Mouse (Mus musculus) liver, embryonic 15.5 days (tissue): Measurements from ENCODE around the gene Helq. TPM values are rescaled to one million over a fixed set of nuclear protein-coding genes. Genes with fewer than 3 reads are reported as not detected.
A peak's percentile ranks its signal among the peaks of the same experiment; 100 is the strongest.

Source experiments
- ATAC-seq: fragments of 200-750 bp; cut with Nextera tagmentation; 2 replicates; pipeline ENCODE4 v1.8.0; 2017; ENCODE audit warnings: moderate number of reproducible peaks, mild to moderate bottlenecking, moderate library complexity; ENCODE audit not compliant: insufficient read depth
- H3K27ac ChIP-seq: fragments of 300-500 bp; sonication (generic); replicated peaks from 2 replicates; pipeline ENCODE4 v1.5.1; 2015; ENCODE audit warnings: mild to moderate bottlenecking, inconsistent platforms
- H3K27me3 ChIP-seq: fragments of 300-500 bp; sonication (generic); 2 replicates; pipeline ENCODE4 v1.6.1; 2015; ENCODE audit warnings: mild to moderate bottlenecking, inconsistent platforms
- H3K36me3 ChIP-seq: fragments of 300-500 bp; sonication (generic); replicated peaks from 2 replicates; pipeline ENCODE4 v1.6.1; 2015; ENCODE audit warnings: moderate library complexity, mild to moderate bottlenecking, inconsistent platforms
- H3K4me1 ChIP-seq: fragments of 300-500 bp; sonication (generic); replicated peaks from 2 replicates; pipeline ENCODE4 v1.6.1; 2015; ENCODE audit warnings: inconsistent platforms
- H3K4me2 ChIP-seq: fragments of 300-500 bp; sonication (generic); 2 replicates; pipeline ENCODE4 v1.6.1; 2015; ENCODE audit warnings: moderate library complexity, mild to moderate bottlenecking, inconsistent platforms
- H3K4me3 ChIP-seq: fragments of 300-500 bp; sonication (generic); replicated peaks from 2 replicates; pipeline ENCODE4 v1.5.1; 2015; ENCODE audit warnings: mild to moderate bottlenecking, inconsistent platforms
- H3K9ac ChIP-seq: fragments of 300-500 bp; sonication (generic); 2 replicates; pipeline ENCODE4 v1.6.1; 2015; ENCODE audit warnings: moderate library complexity, mild to moderate bottlenecking, inconsistent platforms
- H3K9me3 ChIP-seq: fragments of 300-500 bp; sonication (generic); replicated peaks from 2 replicates; pipeline ENCODE4 v1.6.1; 2016; ENCODE audit warnings: inconsistent platforms
- WGBS: fragments of 180-500 bp; shearing (Covaris S2); methylation state at CpG from one replicate; pipeline ENCODE4 v1.1.7; 2015; ENCODE audit warnings: mixed read lengths; ENCODE audit not compliant: insufficient replicate concordance; 5-methylcytosine and 5-hydroxymethylcytosine counted together
- polyA plus RNA-seq: library from polyadenylated mRNA; unstranded; fragments of >200 nt; fragmentation: Nextera tagmentation; extraction: Ambion mirVana; gene quantifications from 2 replicates; pipeline ENCODE4 v1.2.1, GENCODE M21; 2015

The Helq gene
- polyA plus RNA-seq, 1 experiment from 2014 or later: 11.5 TPM

DNA sequence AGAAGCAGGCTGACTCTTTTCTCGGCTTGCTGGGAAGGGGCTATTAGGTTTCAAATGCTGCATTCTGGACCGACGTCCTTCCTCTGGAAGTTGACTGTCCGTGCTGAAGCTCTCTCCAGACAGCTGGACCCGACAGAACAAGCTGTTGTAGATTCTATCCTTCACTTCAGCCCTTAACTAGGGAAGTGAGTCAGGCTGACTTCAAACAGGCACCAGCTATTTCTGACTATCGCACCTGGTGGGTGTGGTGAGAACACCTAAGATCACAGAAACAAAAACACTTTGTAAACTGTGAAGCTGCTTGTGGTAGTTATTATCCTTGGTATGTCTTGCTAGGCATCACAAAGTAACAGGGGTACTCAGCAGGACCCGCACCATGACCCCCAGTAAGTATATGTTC lies 28.1 kb upstream of the Helq start:
- no peaks in the 10 kb centered on the region for H3K36me3 ChIP-seq
- WGBS: 58% methylated on average over 7 of the region's 7 CpGs
- no peaks in the 10 kb centered on the region for H3K27me3 ChIP-seq
- no peak overlapping the region for H3K9ac ChIP-seq
- no peak overlapping the region for H3K4me2 ChIP-seq
- no peaks in the 10 kb centered on the region for H3K9me3 ChIP-seq
- no peak for ATAC-seq
- H3K4me3 ChIP-seq: no peak overlapping the region
- H3K27ac ChIP-seq: no peak overlapping the region
- H3K4me1 ChIP-seq: no peaks in the 10 kb centered on the region

GRCm38 (mm10) chr5:100825975-100826374 lies 27.6 kb upstream of the Helq start:
- Histone ChIP-seq H3K27ac (no peak overlapping the region), H3K36me3 (no peaks in the 10 kb centered on the region), H3K27me3 (no peaks in the 10 kb centered on the region), H3K4me1 (peaks cover 5% of the 10 kb centered on the region; the same call in 1 of the 2 replicates), H3K4me2 (no peak overlapping the region), H3K9ac (no peak overlapping the region), H3K4me3 (no peak overlapping the region), H3K9me3 (no peaks in the 10 kb centered on the region)
- 7% methylated on average over 2 of the region's 2 CpGs for WGBS
- no peak for ATAC-seq

DNA sequence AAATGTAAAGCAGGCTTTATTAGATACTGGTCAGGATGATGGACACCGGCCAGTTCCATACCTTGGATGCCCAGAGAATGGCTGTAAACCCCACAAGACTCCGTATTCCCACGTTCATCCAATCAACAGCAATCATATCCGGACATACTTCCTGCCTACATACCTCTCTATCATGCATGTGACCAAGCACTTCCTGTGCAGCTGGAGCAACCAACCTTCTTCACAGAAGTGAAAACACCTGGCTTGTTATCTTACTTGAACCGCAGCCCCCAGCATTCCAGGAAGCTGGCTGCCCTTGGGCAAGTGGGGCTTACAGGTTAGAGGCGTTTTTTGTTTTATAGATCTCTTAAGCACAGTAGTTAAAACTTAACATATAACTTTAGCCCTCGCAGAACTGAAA lies 24.4 kb upstream of the Helq start:
- Histone ChIP-seq H3K9me3 (no peaks in the 10 kb centered on the region), H3K4me3 (no peak overlapping the region), H3K36me3 (no peaks in the 10 kb centered on the region), H3K9ac (no peak overlapping the region), H3K4me2 (no peak overlapping the region), H3K27me3 (no peaks in the 10 kb centered on the region), H3K27ac (no peak overlapping the region), H3K4me1 (peaks cover 20% of the 10 kb centered on the region)
- ATAC-seq: no peak
- 52% methylated on average over 7 of the region's 7 CpGs for WGBS

DNA sequence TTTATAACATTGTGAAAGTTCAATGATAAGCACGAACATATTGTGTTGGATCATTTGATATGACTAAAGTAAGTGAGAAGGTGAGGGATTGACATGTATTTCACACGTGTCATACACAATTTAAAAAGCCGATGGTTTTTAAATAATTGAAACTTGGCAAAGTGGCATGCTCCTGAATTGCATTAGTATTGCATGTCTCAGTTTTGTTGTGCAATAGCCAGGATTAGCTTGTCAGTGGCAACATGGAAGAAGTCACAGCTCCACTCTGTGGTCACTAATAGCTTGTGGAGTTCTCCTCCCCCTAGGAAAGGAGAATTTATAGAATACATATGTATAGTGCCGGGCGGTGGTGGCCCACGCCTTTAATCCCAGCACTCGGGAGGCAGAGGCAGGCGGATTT lies 23.0 kb upstream of the Helq start:
- H3K27me3 ChIP-seq: no peaks in the 10 kb centered on the region
- H3K27ac ChIP-seq: no peak overlapping the region
- peak overlapping the region; percentile 92 for H3K4me2 ChIP-seq
- H3K4me1 ChIP-seq: peaks cover 20% of the 10 kb centered on the region
- H3K36me3 ChIP-seq: peaks cover 5% of the 10 kb centered on the region; the same call in 1 of the 2 replicates
- peak overlapping the region; percentile 90 for H3K4me3 ChIP-seq
- 66% methylated on average over 8 of the region's 8 CpGs for WGBS
- no peaks in the 10 kb centered on the region for H3K9me3 ChIP-seq
- no peak overlapping the region; the same call in 1 of the 2 replicates for H3K9ac ChIP-seq
- ATAC-seq: no peak

- peak within 1 kb of the TSS; percentile 92 for H3K4me2 ChIP-seq
- peak within 1 kb of the TSS; percentile 98 for H3K9ac ChIP-seq
- peak; percentile 94 for ATAC-seq
- H3K27ac ChIP-seq: peak within 1 kb of the TSS; percentile 88
- peak within 1 kb of the TSS; percentile 90 for H3K4me3 ChIP-seq
- under 1% methylated on average over 62 of the region's 63 CpGs for WGBS
- no peaks in the 10 kb centered on the region for H3K9me3 ChIP-seq
- H3K36me3 ChIP-seq: peaks cover 11% of the 10 kb centered on the region
- peaks cover 20% of the 10 kb centered on the region for H3K4me1 ChIP-seq
- H3K27me3 ChIP-seq: no peaks in the 10 kb centered on the region
Observed at GRCm38 (mm10) chr5:100820483-100821184, 22.2 kb upstream of the Helq start, which contains the start of gene Abraxas1. Gene Abraxas1, minus strand, starts transcription at chr5:100820965.

DNA sequence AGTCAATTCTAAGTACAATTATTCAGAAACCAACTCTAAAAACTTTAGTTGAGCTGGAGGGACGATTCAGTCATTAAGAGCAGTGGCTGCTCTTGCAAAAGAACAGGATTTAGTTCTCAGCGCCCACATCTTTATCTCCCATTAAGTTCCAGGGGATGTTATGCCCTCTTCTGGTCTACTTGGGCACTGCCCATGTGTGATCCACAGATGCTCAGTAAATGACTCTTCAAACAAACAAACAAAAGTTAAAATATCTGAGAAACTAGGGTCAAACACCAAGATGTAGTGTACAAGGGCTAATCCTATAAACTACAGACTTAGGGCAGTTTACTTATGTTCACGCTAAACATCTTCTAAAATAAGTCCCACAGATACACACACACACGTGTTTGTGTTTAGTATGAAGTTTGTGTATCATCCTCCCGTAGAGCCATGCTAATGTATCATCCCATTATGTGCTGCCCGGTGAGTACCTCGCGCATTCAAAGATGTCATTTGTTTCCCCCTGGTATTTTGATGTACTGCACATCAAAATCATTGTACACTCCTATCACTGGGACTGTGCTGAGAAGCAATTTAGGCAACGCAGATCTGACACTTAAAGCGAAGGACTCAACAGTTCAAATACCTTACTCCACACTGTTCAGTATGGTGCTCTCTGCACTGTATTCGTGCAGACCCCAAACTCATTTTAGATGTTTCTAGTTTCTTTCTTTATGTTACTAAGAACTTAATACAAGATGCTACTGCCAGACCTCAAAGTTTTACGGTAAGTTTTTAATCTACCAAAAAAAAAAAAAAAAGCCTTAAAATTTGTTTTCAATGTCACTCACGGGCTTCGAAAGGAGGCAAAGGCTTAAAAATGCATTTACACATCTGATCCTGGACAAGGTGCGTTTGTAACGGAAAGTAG lies 21.4 kb upstream of the Helq start:
- ATAC-seq: peak; percentile 45; the same call in 1 of the 2 replicates
- Histone ChIP-seq H3K4me2 (peak overlapping the region; percentile 92), H3K4me1 (peaks cover 20% of the 10 kb centered on the region), H3K27ac (peak overlapping the region; percentile 88), H3K4me3 (peak overlapping the region; percentile 90), H3K9me3 (no peaks in the 10 kb centered on the region), H3K27me3 (no peaks in the 10 kb centered on the region), H3K36me3 (peaks cover 14% of the 10 kb centered on the region), H3K9ac (peak overlapping the region; percentile 98)
- WGBS: 26% methylated on average over 16 of the region's 16 CpGs

- Histone ChIP-seq H3K27me3 (no peaks in the 10 kb centered on the region), H3K4me1 (peaks cover 20% of the 10 kb centered on the region), H3K9me3 (no peaks in the 10 kb centered on the region), H3K27ac (no peak overlapping the region), H3K4me3 (no peak overlapping the region), H3K4me2 (no peak overlapping the region), H3K9ac (no peak overlapping the region), H3K36me3 (peaks cover 26% of the 10 kb centered on the region)
- WGBS: 79% methylated on average over 4 of the region's 4 CpGs
- ATAC-seq: no peak
Observed at GRCm38 (mm10) chr5:100818341-100818740, 19.9 kb upstream of the Helq start.

GRCm38 (mm10) chr5:100794084-100794483 lies 4.3 kb downstream of the Helq start:
- Histone ChIP-seq H3K4me1 (peaks cover 19% of the 10 kb centered on the region), H3K4me2 (no peak overlapping the region), H3K9me3 (no peaks in the 10 kb centered on the region), H3K4me3 (no peak overlapping the region), H3K27ac (no peak overlapping the region), H3K9ac (no peak overlapping the region), H3K36me3 (peaks cover 71% of the 10 kb centered on the region), H3K27me3 (no peaks in the 10 kb centered on the region)
- 75% methylated on average over 5 of the region's 5 CpGs for WGBS
- no peak for ATAC-seq

DNA sequence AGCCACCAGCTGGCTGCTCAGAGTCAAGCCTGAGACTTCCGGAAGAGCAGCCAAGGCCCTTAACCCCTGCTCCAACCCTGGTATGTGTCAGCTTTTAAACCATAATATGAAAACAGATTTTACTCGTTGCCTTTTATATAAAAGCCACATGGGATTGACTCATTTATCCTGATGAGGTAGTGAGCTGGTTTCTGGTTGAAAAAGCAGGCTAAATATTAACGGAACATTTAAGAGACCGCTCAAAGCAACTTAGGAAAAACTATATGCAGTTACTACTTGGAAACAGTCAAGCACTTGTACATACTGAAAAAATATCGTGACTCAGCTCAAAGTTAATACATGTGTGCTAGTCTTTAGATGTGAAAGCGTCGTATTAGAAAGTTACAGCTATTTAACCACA lies 6.1 kb downstream of the Helq start:
- H3K9me3 ChIP-seq: no peaks in the 10 kb centered on the region
- peaks cover 89% of the 10 kb centered on the region for H3K36me3 ChIP-seq
- no peak overlapping the region for H3K27ac ChIP-seq
- H3K27me3 ChIP-seq: no peaks in the 10 kb centered on the region
- no peak for ATAC-seq
- peaks cover 10% of the 10 kb centered on the region for H3K4me1 ChIP-seq
- H3K9ac ChIP-seq: no peak overlapping the region
- no peak overlapping the region for H3K4me3 ChIP-seq
- WGBS: 88% methylated on average over 7 of the region's 7 CpGs
- no peak overlapping the region for H3K4me2 ChIP-seq

- no peak overlapping the region for H3K27ac ChIP-seq
- WGBS: 84% methylated on average over 9 of the region's 9 CpGs
- H3K27me3 ChIP-seq: no peaks in the 10 kb centered on the region
- H3K9ac ChIP-seq: no peak overlapping the region
- no peak for ATAC-seq
- no peak overlapping the region for H3K4me2 ChIP-seq
- H3K9me3 ChIP-seq: no peaks in the 10 kb centered on the region
- no peaks in the 10 kb centered on the region for H3K4me1 ChIP-seq
- H3K4me3 ChIP-seq: no peak overlapping the region
- peaks cover 96% of the 10 kb centered on the region for H3K36me3 ChIP-seq
Observed at GRCm38 (mm10) chr5:100787527-100787926, 10.9 kb downstream of the Helq start.

- ATAC-seq: no peak
- peaks cover 90% of the 10 kb centered on the region for H3K36me3 ChIP-seq
- WGBS: 89% methylated on average over 13 of the region's 13 CpGs
- H3K4me2 ChIP-seq: no peak overlapping the region
- H3K27ac ChIP-seq: no peak overlapping the region
- no peaks in the 10 kb centered on the region for H3K27me3 ChIP-seq
- H3K9me3 ChIP-seq: no peaks in the 10 kb centered on the region
- H3K4me3 ChIP-seq: no peak overlapping the region
- H3K4me1 ChIP-seq: no peaks in the 10 kb centered on the region
- no peak overlapping the region for H3K9ac ChIP-seq
Observed at GRCm38 (mm10) chr5:100779002-100779401, 19.4 kb downstream of the Helq start.
